Mouse (Mus musculus) CH12F3 (cell line): Measurements from ENCODE around the gene Gtpbp8.

Experiments
- in situ Hi-C: fragments of 300-500 bp; cut with MboI; formaldehyde crosslinking; loops from 2 replicates; pipeline ENCODE4 v1.14.3; 2020; ENCODE audit warnings: low sequenced_read_pairs

Gtpbp8 gene

GRCm38 (mm10) chr16:44745866-44746562 is at the start of gene Gtpbp8:
Gtpbp8 (minus strand) TSS chr16:44746363.
- in situ Hi-C loops, result loop anchor here (25.0 kb wide), 1 partner anchor 891 kb away; no protein-coding TSS in a partner anchor

GRCm38 (mm10) chr16:44794416-44794815 is 48.3 kb upstream of the Gtpbp8 start:
- in situ Hi-C loops, result no loop called here

DNA sequence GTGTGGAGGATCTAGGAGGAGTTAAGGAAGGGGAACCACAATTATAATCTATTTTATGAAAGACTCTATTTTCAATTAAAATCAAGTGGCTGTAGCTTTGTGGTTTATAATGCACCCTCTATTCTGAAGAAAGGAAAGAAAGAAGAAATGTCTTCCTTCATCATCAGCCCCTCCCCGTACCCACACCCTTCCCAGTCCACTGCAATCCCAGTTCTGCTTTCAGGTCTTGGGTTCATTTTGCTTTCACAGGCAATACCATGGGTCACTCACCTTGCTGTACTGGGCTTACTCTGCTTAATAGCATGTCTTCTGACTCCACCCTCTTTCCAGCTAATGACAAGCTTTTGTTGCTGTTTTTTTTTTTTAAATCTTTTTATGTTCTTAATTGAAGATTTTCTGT is 40.8 kb upstream of the Gtpbp8 start:
- in situ Hi-C loops, result no loop called here

DNA sequence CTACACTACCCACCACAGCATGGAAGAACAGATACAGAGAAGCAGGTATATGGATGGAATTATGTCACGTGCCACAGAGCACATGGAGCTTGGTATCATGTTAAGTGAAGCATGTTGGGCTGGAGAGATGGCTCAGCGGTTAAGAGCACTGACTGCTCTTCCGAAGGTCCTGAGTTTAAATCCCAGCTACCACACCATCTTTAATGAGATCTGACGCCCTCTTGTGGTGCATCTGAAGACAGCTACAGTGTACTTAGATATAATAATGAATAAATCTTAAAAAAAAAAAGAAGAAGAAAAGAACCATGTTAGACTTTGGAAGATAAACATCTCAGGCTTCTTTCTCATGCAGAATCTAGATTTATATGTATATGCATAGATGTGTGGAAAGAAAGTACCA is 34.6 kb upstream of the Gtpbp8 start:
- in situ Hi-C loops, result no loop called here

DNA sequence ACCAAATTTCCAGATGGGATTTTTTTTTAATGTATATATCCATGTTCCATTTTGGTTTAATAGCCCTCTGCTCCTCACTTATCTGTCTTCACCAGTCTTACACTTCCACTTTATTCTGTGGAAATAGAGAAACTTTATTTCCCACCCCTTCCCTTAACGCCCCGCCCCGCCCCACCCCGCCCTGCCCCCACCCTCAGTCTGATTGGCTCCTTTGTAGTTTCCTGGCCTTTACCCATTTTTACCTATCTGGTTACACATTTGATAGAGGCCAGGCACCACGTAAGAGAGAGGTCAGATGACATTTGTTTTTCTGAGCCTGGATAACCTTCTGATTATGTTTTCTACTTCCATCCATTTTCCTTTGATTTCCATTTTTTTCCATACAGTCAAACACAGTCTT is 33.3 kb upstream of the Gtpbp8 start:
- in situ Hi-C loops, result no loop called here

DNA sequence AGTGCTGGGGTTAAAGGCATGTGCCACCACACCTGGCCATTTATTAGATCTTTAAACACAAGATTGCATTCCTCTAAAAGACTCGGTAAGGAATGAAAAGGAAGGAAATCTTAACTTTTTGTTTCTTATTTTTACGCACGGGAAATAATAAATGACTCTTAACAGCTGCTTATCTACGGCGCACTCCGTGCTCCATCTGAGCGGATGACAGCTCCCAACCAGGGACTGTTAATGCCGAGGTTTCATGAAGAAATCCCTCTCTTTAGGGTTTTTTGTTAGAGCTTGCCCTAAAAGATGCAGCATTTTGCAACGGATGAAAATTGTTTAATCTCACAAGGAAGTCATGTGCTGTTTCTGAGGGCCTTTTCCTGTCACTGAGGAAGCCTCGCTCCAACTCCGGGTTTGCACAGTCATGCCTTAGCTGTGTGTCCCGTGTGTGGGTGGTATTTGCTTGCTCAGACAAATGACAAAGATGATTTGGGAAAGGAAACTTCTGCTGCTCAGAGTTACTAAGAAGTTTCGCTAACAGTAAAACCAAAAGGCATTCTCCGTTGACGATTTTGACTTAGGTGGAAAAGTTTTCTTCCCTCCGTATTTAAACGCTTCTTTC is 32.5 kb upstream of the Gtpbp8 start:
- in situ Hi-C loops, result no loop called here

- in situ Hi-C loops, result no loop called here
Measured at GRCm38 (mm10) chr16:44774201-44774600, 28.0 kb upstream of the Gtpbp8 start.

DNA sequence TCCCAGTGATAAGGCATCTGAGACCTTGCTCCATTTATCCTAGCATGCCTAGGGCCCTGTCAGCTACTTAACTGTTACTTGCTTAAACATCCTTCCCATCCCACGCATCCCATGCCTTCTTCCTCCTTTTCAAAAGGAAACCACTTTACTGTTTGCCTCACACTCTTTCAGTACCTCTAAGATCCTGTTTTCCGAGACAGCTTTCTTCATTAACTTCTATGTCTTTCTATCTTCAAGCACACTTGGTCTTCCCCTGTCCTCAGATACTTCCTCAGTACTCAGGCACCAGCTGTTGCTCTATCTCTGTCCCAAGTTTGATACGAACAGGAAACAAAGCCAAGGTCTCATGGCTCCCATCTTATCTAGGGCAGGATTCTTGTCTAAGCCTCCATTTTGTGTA is 27.5 kb upstream of the Gtpbp8 start:
- in situ Hi-C loops, result no loop called here

- in situ Hi-C loops, result no loop called here
Measured at GRCm38 (mm10) chr16:44772577-44772976, 26.4 kb upstream of the Gtpbp8 start.

DNA sequence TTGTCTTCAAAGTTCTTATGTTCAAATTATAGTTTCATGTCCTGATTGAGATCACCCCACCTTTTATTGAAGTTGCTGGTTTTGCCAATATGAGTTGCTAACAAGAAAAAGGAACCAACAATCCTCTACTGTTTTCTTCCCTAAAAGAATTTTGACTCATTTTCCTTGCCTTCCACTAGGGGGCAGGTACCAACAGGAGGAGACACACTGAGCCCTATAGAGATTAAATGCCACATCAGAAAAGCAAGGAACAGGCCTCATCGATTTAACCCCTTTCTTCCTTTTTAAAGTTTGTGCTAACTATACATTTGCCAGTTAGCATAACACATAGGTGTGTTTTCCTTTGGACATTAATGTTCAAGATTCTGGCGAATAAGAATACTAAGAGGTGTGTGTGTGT is 21.8 kb upstream of the Gtpbp8 start:
- in situ Hi-C loops, result loop anchor here (10.0 kb wide), 1 partner anchor 317 kb away; no protein-coding TSS in a partner anchor

DNA sequence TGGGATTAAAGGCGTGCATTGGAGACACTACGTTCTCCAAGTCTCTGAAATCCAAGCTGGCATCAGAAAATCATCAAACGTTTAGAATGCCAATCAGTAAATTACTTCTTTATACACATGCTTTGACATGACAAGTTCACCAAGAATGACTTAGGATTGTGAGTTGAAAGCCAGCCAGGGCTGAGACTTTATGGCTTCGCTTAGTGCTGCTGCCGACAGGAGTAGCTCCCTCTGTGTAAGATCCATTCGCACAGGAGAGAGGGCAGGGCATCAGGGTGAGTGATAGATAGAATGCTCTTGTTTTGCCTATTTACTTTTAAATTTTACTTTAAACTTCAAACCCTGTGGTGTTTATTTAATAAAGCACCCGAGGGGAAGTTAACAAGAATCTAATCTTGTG is 21.3 kb upstream of the Gtpbp8 start:
- in situ Hi-C loops, result loop anchor here (10.0 kb wide), 1 partner anchor 317 kb away; no protein-coding TSS in a partner anchor

DNA sequence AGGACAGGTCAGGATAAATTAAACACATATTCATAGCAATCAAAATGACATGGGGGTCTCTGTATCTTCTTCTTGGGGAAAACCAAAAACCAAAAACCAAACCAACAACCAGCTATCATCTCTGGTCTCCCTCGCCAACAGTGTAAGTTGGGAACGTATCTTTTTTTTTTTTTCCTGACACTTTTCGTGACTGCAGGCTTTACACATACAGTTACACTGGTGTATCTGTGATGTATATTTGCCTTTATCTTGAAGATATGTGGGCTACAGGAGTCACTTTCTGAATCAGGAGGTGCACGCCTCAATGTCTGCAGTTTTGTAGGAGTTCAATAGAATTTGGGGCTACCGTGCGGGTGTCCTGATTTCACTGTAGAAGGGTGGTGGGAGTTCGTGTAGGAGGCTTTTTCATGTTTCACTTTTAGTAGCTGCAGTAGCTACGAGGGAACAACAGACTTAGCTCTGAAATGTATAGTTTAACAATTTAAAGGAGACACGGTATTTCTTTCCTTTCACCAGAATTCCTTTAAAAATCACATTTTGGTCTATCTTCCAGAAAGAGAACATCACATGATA is 20.2 kb upstream of the Gtpbp8 start:
- in situ Hi-C loops, result loop anchor here (10.0 kb wide), 1 partner anchor 318 kb away; no protein-coding TSS in a partner anchor

GRCm38 (mm10) chr16:44765555-44766319 is 19.6 kb upstream of the Gtpbp8 start, which contains the start of gene Cd200r1:
Cd200r1 (plus strand) TSS chr16:44765736.
- in situ Hi-C loops, result loop anchor here (10.0 kb wide), 1 partner anchor 319 kb away; no protein-coding TSS in a partner anchor

- in situ Hi-C loops, result loop anchor here (10.0 kb wide), 1 partner anchor 323 kb away; no protein-coding TSS in a partner anchor
Measured at GRCm38 (mm10) chr16:44761811-44762210, 15.6 kb upstream of the Gtpbp8 start.

- in situ Hi-C loops, result no loop called here
Measured at GRCm38 (mm10) chr16:44757700-44758099, 11.5 kb upstream of the Gtpbp8 start.

DNA sequence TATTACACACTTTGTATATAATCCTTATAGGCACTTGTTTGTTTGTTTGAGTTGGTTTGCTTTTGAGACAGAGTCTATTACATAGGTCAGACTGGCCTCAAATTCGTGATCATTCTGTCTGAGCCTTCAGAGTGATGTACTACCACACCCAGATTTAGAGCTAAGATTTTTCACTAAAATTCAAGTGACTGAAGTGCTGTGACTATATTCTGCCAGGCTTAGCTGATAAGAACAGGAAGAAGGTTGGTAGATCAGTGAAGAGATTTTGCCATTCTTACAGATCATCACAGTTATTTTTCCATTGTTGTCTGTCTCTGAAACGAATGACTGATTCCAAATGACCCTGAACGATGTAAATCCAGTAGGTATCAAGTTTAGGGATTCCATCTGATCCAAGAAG is 1.8 kb upstream of the Gtpbp8 start:
- in situ Hi-C loops, result loop anchor here (25.0 kb wide), 1 partner anchor 889 kb away; no protein-coding TSS in a partner anchor

DNA sequence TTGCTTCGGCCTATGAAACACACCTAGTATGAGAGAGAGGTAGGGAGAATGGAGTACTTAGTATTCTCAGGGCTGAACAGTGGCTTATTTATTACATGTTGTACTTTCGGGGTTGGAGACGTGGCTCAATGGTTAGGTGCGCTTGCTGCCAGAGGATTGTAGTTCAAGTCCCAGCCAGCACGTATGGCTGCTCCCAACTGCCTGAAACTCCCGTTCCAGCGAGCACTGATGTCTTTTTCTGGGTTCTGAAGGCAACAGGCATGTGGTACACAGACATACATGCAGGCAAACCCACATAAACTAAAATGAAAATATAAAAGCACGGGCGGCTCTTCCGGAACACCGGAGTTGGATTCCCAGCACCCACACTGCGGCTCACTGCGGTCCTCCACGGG is 695 bp downstream of the Gtpbp8 start:
- in situ Hi-C loops, result loop anchor here (25.0 kb wide), 1 partner anchor 892 kb away; no protein-coding TSS in a partner anchor

- in situ Hi-C loops, result loop anchor here (25.0 kb wide), 1 partner anchor 895 kb away; no protein-coding TSS in a partner anchor
Measured at GRCm38 (mm10) chr16:44742753-44743152, 3.4 kb downstream of the Gtpbp8 start.

GRCm38 (mm10) chr16:44736118-44736517 is 10.0 kb downstream of the Gtpbp8 start:
- in situ Hi-C loops, result loop anchor here (25.0 kb wide), 1 partner anchor 901 kb away; no protein-coding TSS in a partner anchor

GRCm38 (mm10) chr16:44735676-44736075 is 10.5 kb downstream of the Gtpbp8 start:
- in situ Hi-C loops, result loop anchor here (25.0 kb wide), 1 partner anchor 902 kb away; no protein-coding TSS in a partner anchor

DNA sequence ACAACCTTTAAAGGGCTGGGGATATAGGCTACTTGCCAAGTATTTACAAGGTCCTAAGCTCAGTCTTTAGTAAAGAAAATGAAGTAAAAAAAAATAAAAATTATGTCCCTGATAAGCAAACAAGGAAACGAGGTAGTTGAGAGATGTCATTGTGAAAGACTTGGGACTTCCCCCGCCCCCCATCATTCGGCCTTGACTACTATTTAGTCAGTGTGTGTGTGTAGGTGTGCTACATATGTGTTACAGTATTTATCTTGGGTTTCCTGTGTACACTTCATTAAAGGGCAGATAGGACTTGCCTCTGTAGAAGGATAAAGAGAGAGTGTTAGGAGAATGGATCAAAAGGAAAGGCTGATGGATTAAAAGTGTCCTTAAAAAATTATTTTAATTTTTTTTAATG is 12.1 kb downstream of the Gtpbp8 start:
- in situ Hi-C loops, result loop anchor here (25.0 kb wide), 1 partner anchor 903 kb away; no protein-coding TSS in a partner anchor
